Mouse (Mus musculus) thymus, postnatal 0 days (tissue): ENCODE results near the gene Ccdc171. TPM values are rescaled to one million over a fixed set of nuclear protein-coding genes. Genes with fewer than 3 reads are reported as not detected.

Source experiments
- polyA plus RNA-seq: library from polyadenylated mRNA; unstranded; fragments of >200 nt; fragmentation: Nextera tagmentation; extraction: Ambion mirVana; gene quantifications from 2 replicates; pipeline ENCODE4 v1.2.1, GENCODE M21; 2015

The Ccdc171 gene
- polyA plus RNA-seq, 1 experiment from 2014 or later: 6.2 TPM

Other genes starting within 250 kb of the Ccdc171 start
- 2.4 and 2.6 TPM in 2 replicates for gene Ttc39b, start 201.3 kb upstream of the Ccdc171 start, polyA plus RNA-seq
- gene Snapc3, start 107.8 kb upstream of the Ccdc171 start, polyA plus RNA-seq: 40.3 and 42.7 TPM in 2 replicates
- 146 and 147 TPM in 2 replicates for gene Psip1, start 39.1 kb upstream of the Ccdc171 start, polyA plus RNA-seq